Mouse (Mus musculus) liver, postnatal 0 days (tissue): ENCODE data around the gene Serpind1. TPM values are rescaled to one million over a fixed set of nuclear protein-coding genes. Genes with fewer than 3 reads are reported as not detected.

ENCODE experiments used
- ATAC-seq: fragments of 200-750 bp; cut with Nextera tagmentation; 2 replicates; pipeline ENCODE4 v1.8.0; 2017; ENCODE audit warnings: mild to moderate bottlenecking, moderate library complexity
- DNase-seq: peaks from one replicate; pipeline ENCODE4 v3.0.0-alpha.2; 2016
- H3K27ac ChIP-seq: fragments of 300-500 bp; sonication (generic); 2 replicates; pipeline ENCODE4 v1.5.1; 2014; ENCODE audit warnings: antibody characterized with exemption, moderate library complexity, mild to moderate bottlenecking, low read depth
- H3K27me3 ChIP-seq: fragments of 300-500 bp; sonication (generic); 2 replicates; pipeline ENCODE4 v1.6.1; 2014; ENCODE audit warnings: low read length, control low read depth, mixed read lengths; ENCODE audit not compliant: insufficient read depth
- H3K36me3 ChIP-seq: fragments of 300-500 bp; sonication (generic); replicated peaks from 2 replicates; pipeline ENCODE4 v1.6.1; 2014; ENCODE audit warnings: mild to moderate bottlenecking, control low read depth, low read length, moderate library complexity, mixed read lengths; ENCODE audit not compliant: insufficient read depth
- H3K4me1 ChIP-seq: fragments of 300-500 bp; sonication (generic); 2 replicates; pipeline ENCODE4 v1.6.1; 2014; ENCODE audit warnings: antibody characterized with exemption, mild to moderate bottlenecking, control low read depth; ENCODE audit not compliant: insufficient read depth
- H3K4me2 ChIP-seq: fragments of 300-500 bp; sonication (generic); 2 replicates; pipeline ENCODE4 v1.6.1; 2014; ENCODE audit warnings: low read depth, mild to moderate bottlenecking, low read length, moderate library complexity, mixed read lengths
- H3K4me3 ChIP-seq: fragments of 300-500 bp; sonication (generic); 2 replicates; pipeline ENCODE4 v1.5.1; 2014; ENCODE audit warnings: low read depth, low read length
- H3K9ac ChIP-seq: fragments of 300-500 bp; sonication (generic); replicated peaks from 2 replicates; pipeline ENCODE4 v1.6.1; 2014; ENCODE audit warnings: mild to moderate bottlenecking, moderate library complexity
- H3K9me3 ChIP-seq: fragments of 300-500 bp; sonication (generic); 2 replicates; pipeline ENCODE4 v1.6.1; 2016; ENCODE audit warnings: mild to moderate bottlenecking, control low read depth, low read length, mixed read lengths
- CTCF ChIP-seq: sonication (generic); IDR thresholded peaks from 2 replicates; pipeline ENCODE4 v1.5.1; 2016; ENCODE audit warnings: antibody characterized with exemption, low read depth
- EP300 ChIP-seq: IDR thresholded peaks from 2 replicates; pipeline ENCODE4 v1.6.1; 2016; ENCODE audit warnings: antibody characterized with exemption, low read depth, mild to moderate bottlenecking
- WGBS: fragments of 180-500 bp; shearing (Covaris S2); extraction: QIAGEN DNeasy Blood & Tissue Kit; methylation state at CpG from one replicate; pipeline ENCODE4 v1.1.7; 2014; ENCODE audit not compliant: insufficient replicate concordance; 5-methylcytosine and 5-hydroxymethylcytosine counted together
- polyA plus RNA-seq: library from polyadenylated mRNA; unstranded; fragments of >200 nt; fragmentation: Nextera tagmentation; extraction: Ambion mirVana; gene quantifications from 2 replicates; pipeline ENCODE4 v1.2.1, GENCODE M21; 2015

The Serpind1 gene
- polyA plus RNA-seq, 1 experiment from 2014 or later = 306 TPM

DNA sequence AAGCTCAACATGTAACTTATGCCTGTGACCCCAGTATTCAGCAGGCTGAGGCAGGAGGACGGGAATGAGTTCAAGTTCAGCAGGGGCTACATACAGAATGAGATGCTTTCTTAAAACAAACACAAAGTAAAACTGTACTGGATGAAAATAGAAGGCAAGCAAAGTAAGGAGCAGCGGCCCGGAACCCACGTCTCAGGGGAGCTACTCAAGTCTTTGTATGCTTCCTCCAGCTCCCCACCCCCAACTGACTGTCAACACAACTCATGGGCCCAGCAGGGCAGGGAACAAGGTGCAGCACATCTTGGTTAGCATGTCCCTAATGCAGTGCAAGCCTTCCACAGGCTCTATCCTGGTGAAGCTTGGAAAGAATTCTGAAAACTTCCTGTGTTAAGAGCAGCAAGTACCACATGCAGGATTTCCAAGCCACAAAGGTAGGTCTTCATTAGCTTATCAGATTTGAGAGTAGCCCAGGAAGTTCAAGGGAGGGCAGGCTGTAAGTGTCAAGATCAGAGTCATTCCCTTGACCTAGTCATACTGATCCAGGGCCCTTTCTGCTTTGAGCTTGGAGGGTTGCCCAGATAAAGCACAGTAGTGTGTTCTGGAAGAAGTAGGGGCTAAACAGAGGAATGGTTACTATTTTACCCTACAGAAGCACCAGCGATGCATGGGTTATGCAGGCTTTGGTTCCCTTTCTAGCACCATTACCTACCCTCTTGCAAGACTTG is 27.5 kb upstream of the Serpind1 start:
- Histone ChIP-seq H3K4me3 (no peak overlapping the region), H3K36me3 (peaks cover 38% of the 10 kb centered on the region), H3K27me3 (no peaks in the 10 kb centered on the region), H3K9me3 (no peaks in the 10 kb centered on the region), H3K27ac (no peak overlapping the region), H3K9ac (no peak overlapping the region), H3K4me2 (no peak overlapping the region), H3K4me1 (no peaks in the 10 kb centered on the region; the same call in 1 of the 2 replicates)
- ATAC-seq (no peak), DNase-seq (no peak)
- WGBS = 81% methylated on average over 5 of the region's 5 CpGs
- TF ChIP-seq CTCF (no peak), EP300 (no peak)

DNA sequence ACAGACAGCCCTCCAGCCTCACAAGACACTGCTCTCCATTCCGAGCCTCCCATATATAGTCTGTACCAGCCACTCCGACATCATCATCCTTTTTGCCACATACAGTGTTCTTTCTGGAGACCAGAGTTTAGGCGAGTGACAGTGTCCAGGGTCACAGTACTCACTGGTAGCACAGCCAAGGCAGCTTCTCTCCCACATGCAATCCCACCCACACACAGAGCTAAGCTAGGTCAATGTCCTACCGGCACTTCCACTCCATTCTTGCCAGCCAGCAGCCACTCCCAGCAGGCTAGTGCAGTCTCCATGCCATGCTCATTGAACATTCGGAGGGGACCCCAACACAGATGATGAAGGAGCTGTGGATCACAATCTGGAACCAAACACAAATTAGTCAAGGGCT is 23.7 kb upstream of the Serpind1 start:
- Histone ChIP-seq H3K36me3 (peaks cover 26% of the 10 kb centered on the region), H3K27ac (no peak overlapping the region), H3K9ac (no peak overlapping the region), H3K4me2 (no peak overlapping the region), H3K27me3 (no peaks in the 10 kb centered on the region), H3K4me1 (no peaks in the 10 kb centered on the region; the same call in 1 of the 2 replicates), H3K4me3 (no peak overlapping the region), H3K9me3 (no peaks in the 10 kb centered on the region)
- 76% methylated on average over 5 of the region's 5 CpGs for WGBS
- ATAC-seq (peak; percentile 71), DNase-seq (no peak)
- no peak for TF ChIP-seq CTCF
- TF ChIP-seq EP300 = no peak

DNA sequence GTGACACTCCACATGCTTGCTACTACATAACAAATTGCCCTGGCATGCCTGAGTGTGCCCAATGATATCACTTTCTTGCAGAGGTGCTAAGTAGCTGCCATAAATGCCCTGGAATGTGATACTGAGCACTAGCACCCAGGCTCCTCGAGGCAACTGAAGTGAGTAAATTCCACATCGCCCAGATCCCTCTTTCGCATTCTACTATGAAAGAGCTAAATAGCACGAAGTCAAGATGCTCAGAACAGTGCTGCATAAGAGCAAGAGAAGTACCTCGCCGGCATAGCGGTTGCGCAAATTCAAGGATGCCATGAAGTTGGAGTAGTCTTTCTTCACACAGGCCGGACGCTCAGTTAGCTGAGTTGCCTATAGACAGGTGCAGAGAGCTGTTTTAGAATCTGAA is 22.1 kb upstream of the Serpind1 start:
- no peak for ATAC-seq

GRCm38 (mm10) chr16:17312531-17312930 is 18.6 kb upstream of the Serpind1 start:
- H3K36me3 ChIP-seq = peaks cover 29% of the 10 kb centered on the region
- no peak for ATAC-seq
- H3K27me3 ChIP-seq = no peaks in the 10 kb centered on the region
- H3K4me1 ChIP-seq = no peaks in the 10 kb centered on the region
- TF ChIP-seq CTCF (no peak), EP300 (no peak)
- no peak overlapping the region for H3K4me3 ChIP-seq
- H3K4me2 ChIP-seq = no peak overlapping the region
- WGBS = 92% methylated on average over 5 of the region's 5 CpGs
- no peaks in the 10 kb centered on the region for H3K9me3 ChIP-seq
- DNase-seq = no peak
- H3K9ac ChIP-seq = no peak overlapping the region
- H3K27ac ChIP-seq = no peak overlapping the region

More for the DNA sequence above, 22.1 kb upstream of the Serpind1 start:
- Histone ChIP-seq H3K4me2 (no peak overlapping the region), H3K4me3 (no peak overlapping the region), H3K9me3 (no peaks in the 10 kb centered on the region), H3K27ac (no peak overlapping the region), H3K4me1 (no peaks in the 10 kb centered on the region), H3K27me3 (no peaks in the 10 kb centered on the region), H3K9ac (no peak overlapping the region), H3K36me3 (peaks cover 26% of the 10 kb centered on the region)
- no peak for DNase-seq
- 90% methylated on average over 10 of the region's 10 CpGs for WGBS
- no peak for TF ChIP-seq EP300
- TF ChIP-seq CTCF = no peak

DNA sequence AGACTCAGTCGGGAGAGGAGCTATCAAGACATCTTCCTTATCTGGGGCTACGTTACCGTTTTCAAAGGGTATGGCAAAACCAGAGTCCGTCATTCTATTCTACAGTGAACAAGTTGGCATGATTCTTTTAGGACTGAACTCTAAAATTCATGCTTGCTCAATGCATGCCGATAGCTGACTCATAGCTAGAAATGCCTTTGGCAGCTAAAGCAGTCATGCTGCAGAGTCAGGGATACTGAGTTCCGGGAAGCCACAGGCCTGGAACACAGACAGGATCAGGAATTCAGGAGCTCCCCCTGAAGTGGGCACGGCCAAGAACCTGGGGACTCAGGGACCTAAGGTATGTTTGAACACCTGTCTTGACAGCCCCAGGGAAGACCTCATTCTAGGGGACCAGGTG is 14.6 kb upstream of the Serpind1 start:
- no peaks in the 10 kb centered on the region for H3K9me3 ChIP-seq
- ATAC-seq (no peak), DNase-seq (no peak)
- peaks cover 20% of the 10 kb centered on the region for H3K36me3 ChIP-seq
- TF ChIP-seq CTCF = no peak
- WGBS = 86% methylated on average over 7 of the region's 7 CpGs
- no peak overlapping the region for H3K4me2 ChIP-seq
- no peaks in the 10 kb centered on the region for H3K4me1 ChIP-seq
- H3K27me3 ChIP-seq = no peaks in the 10 kb centered on the region
- no peak overlapping the region for H3K27ac ChIP-seq
- H3K9ac ChIP-seq = no peak overlapping the region
- H3K4me3 ChIP-seq = no peak overlapping the region

DNA sequence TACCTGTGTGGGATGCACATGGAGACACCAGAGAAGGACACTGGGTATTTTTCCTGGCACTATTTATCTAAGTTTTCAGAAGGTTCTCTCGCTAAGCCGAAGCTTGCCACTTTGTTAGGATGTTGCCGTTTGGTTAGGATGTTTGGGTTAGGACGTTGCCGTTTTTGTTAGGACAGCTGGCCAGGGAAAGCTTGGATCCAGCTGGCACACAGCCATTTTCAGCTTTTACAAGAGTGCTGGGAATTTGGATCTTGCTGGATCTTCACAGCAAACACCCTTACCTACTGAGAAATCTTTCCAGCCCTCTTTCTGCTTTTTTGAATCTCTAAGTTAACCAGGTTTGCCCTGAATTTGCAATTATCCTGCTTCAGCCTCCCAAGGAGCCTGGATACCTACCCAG is 9.7 kb upstream of the Serpind1 start:
- DNase-seq = no peak
- TF ChIP-seq CTCF (no peak), EP300 (no peak)
- Histone ChIP-seq H3K9ac (no peak overlapping the region), H3K27me3 (no peaks in the 10 kb centered on the region), H3K9me3 (no peaks in the 10 kb centered on the region), H3K27ac (no peak overlapping the region), H3K36me3 (peaks cover 11% of the 10 kb centered on the region), H3K4me2 (no peak overlapping the region), H3K4me1 (no peaks in the 10 kb centered on the region), H3K4me3 (no peak overlapping the region)
- 63% methylated on average over 5 of the region's 5 CpGs for WGBS
- ATAC-seq = no peak
